Mouse (Mus musculus) limb, embryonic 12.5 days (tissue): ENCODE measurements around the gene Serf2. TPM values are rescaled to one million over a fixed set of nuclear protein-coding genes. Genes with fewer than 3 reads are reported as not detected.
A peak's percentile ranks its signal among the peaks of the same experiment; 100 is the strongest.
"Not testable (repeated sequence)": the region's sequence is repeated elsewhere in the genome, so short reads cannot be mapped to it uniquely, and the experiment has no call there.

Source experiments
- ATAC-seq: fragments of 200-750 bp; cut with Nextera tagmentation; 2 replicates; pipeline ENCODE4 v1.8.0; 2017; ENCODE audit warnings: low read depth, moderate TSS enrichment; ENCODE audit not compliant: insufficient number of reproducible peaks, insufficient read depth, low FRiP score, low TSS enrichment
- H3K27ac ChIP-seq: fragments of 300-500 bp; sonication (generic); 2 replicates; pipeline ENCODE4 v1.5.1; 2016; ENCODE audit warnings: mild to moderate bottlenecking, moderate library complexity
- H3K27me3 ChIP-seq: fragments of 300-500 bp; sonication (generic); 2 replicates; pipeline ENCODE4 v1.6.1; 2016; ENCODE audit warnings: mild to moderate bottlenecking, moderate library complexity
- H3K36me3 ChIP-seq: fragments of 300-500 bp; sonication (generic); 2 replicates; pipeline ENCODE4 v1.6.1; 2016; ENCODE audit warnings: mild to moderate bottlenecking, moderate library complexity
- H3K4me1 ChIP-seq: fragments of 300-500 bp; sonication (generic); replicated peaks from 2 replicates; pipeline ENCODE4 v1.6.1; 2016
- H3K4me2 ChIP-seq: fragments of 300-500 bp; sonication (generic); 2 replicates; pipeline ENCODE4 v1.6.1; 2016; ENCODE audit warnings: mild to moderate bottlenecking, moderate library complexity
- H3K4me3 ChIP-seq: fragments of 300-500 bp; sonication (generic); replicated peaks from 2 replicates; pipeline ENCODE4 v1.5.1; 2016; ENCODE audit warnings: mild to moderate bottlenecking
- H3K9ac ChIP-seq: fragments of 300-500 bp; sonication (generic); replicated peaks from 2 replicates; pipeline ENCODE4 v1.6.1; 2016; ENCODE audit warnings: mild to moderate bottlenecking, moderate library complexity
- H3K9me3 ChIP-seq: fragments of 300-500 bp; sonication (generic); 2 replicates; pipeline ENCODE4 v1.6.1; 2016; ENCODE audit warnings: mild to moderate bottlenecking, moderate library complexity
- WGBS: fragments of 180-500 bp; shearing (Covaris S2); methylation state at CpG from one replicate; pipeline ENCODE4 v1.1.7; 2016; 5-methylcytosine and 5-hydroxymethylcytosine counted together
- polyA plus RNA-seq: library from polyadenylated mRNA; unstranded; fragments of >200 nt; fragmentation: Nextera tagmentation; extraction: Ambion mirVana; gene quantifications from 2 replicates; pipeline ENCODE4 v1.2.1, GENCODE M21; 2016

Gene Serf2
- polyA plus RNA-seq, 1 experiment from 2014 or later, result 544 TPM

DNA sequence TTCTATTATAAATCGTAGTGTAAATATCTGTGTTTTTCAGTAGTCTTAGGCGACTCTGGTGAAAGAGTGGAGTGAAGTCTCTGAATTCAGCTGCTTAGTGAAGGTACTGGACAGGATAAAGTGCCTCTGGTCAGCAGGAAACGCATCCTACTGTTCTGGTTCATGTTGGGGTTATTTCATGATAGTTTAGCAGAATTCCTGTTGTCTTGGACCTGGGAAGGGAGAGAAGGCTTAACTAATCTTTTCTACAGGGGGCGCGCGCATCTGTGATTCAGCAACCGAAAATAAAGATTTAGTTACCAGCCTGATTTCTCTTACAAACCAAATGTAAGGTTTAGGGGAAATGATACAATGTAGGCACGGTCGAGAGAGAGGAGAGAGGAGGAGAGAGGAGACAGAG is 859 bp upstream of the Serf2 start:
- peak overlapping the region; percentile 90 for H3K4me2 ChIP-seq
- 17% methylated on average over 9 of the region's 9 CpGs for WGBS
- H3K9ac ChIP-seq, result 0 out of 2 replicates have a peak overlapping the region, but pooled peaks have one; percentile 45

GRCm38 (mm10) chr2:121449545-121450011 is 583 bp downstream of the Serf2 start:
- Histone ChIP-seq H3K4me3 (peak overlapping the region; percentile 98), H3K27me3 (no peaks in the 10 kb centered on the region), H3K4me1 (peaks cover 18% of the 10 kb centered on the region), H3K9me3 (no peaks in the 10 kb centered on the region), H3K27ac (peak overlapping the region; percentile 96), H3K4me2 (peak overlapping the region; percentile 90), H3K9ac (peak overlapping the region; percentile 95), H3K36me3 (peaks cover 29% of the 10 kb centered on the region)
- WGBS, result under 1% methylated on average over 46 of the region's 54 CpGs
- ATAC-seq, result peak; percentile 39

More for the DNA sequence above, 859 bp upstream of the Serf2 start:
- Histone ChIP-seq H3K27ac (peak overlapping the region; percentile 92), H3K4me1 (peaks cover 22% of the 10 kb centered on the region), H3K27me3 (peaks cover 3% of the 10 kb centered on the region), H3K9me3 (no peaks in the 10 kb centered on the region), H3K36me3 (peaks cover 17% of the 10 kb centered on the region), H3K4me3 (peak overlapping the region; percentile 98)
- ATAC-seq, result no peak

GRCm38 (mm10) chr2:121450093-121450492 is 1.1 kb downstream of the Serf2 start:
- Histone ChIP-seq H3K9me3 (no peaks in the 10 kb centered on the region), H3K4me2 (peak overlapping the region; percentile 90), H3K36me3 (peaks cover 32% of the 10 kb centered on the region), H3K4me3 (peak overlapping the region; percentile 98), H3K27ac (peak overlapping the region; percentile 96), H3K27me3 (no peaks in the 10 kb centered on the region), H3K9ac (peak overlapping the region; percentile 95), H3K4me1 (peaks cover 18% of the 10 kb centered on the region)
- no peak for ATAC-seq
- WGBS, result 2% methylated on average over 7 of the region's 7 CpGs

GRCm38 (mm10) chr2:121452361-121452760 is 3.4 kb downstream of the Serf2 start:
- no peak overlapping the region for H3K4me3 ChIP-seq
- no peak overlapping the region for H3K9ac ChIP-seq
- 82% methylated on average over 4 of the region's 4 CpGs for WGBS
- no peak overlapping the region for H3K27ac ChIP-seq
- H3K9me3 ChIP-seq, result no peaks in the 10 kb centered on the region
- ATAC-seq, result no peak
- H3K4me2 ChIP-seq, result no peak overlapping the region
- peaks cover 23% of the 10 kb centered on the region for H3K4me1 ChIP-seq
- H3K27me3 ChIP-seq, result no peaks in the 10 kb centered on the region
- H3K36me3 ChIP-seq, result peaks cover 33% of the 10 kb centered on the region

- Histone ChIP-seq H3K27me3 (no peaks in the 10 kb centered on the region), H3K27ac (no peak within 1 kb of the TSS), H3K9me3 (no peaks in the 10 kb centered on the region), H3K4me1 (peaks cover 28% of the 10 kb centered on the region), H3K9ac (no peak within 1 kb of the TSS), H3K4me3 (no peak within 1 kb of the TSS), H3K36me3 (peaks cover 33% of the 10 kb centered on the region), H3K4me2 (no peak within 1 kb of the TSS)
- ATAC-seq, result no peak
- 76% methylated on average over 4 of the region's 4 CpGs for WGBS
Measured at GRCm38 (mm10) chr2:121452990-121453389, 4.0 kb downstream of the Serf2 start, which contains the start of gene Hypk. Gene Hypk, plus strand, starts transcription at chr2:121453290.

GRCm38 (mm10) chr2:121453917-121454316 is 4.9 kb downstream of the Serf2 start:
- Histone ChIP-seq H3K36me3 (peaks cover 40% of the 10 kb centered on the region), H3K9ac (no peak overlapping the region), H3K4me1 (peaks cover 28% of the 10 kb centered on the region), H3K4me3 (no peak overlapping the region), H3K4me2 (no peak overlapping the region), H3K27me3 (no peaks in the 10 kb centered on the region), H3K9me3 (no peaks in the 10 kb centered on the region), H3K27ac (no peak overlapping the region)
- ATAC-seq, result no peak
- WGBS, result 89% methylated on average over 6 of the region's 6 CpGs

DNA sequence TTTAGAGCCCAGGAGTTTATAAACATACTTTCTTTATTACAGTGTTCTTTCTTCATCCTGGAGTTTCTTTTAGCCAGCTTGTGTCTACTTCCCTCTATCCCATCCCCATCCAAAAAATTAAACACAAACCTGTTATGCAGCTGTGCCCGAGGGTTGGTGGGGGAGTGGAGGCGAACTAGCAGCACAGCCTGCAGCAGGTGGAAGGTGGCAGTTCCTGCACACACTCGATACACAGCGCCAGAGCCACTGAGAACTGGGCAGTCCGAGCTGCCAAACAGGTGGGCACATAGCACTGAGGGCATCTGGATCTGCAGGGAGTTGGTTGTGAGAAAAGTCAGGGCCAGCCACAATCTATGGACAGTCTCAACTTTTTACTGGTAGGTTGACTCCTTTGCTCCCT is 6.5 kb downstream of the Serf2 start:
- H3K36me3 ChIP-seq, result peaks cover 55% of the 10 kb centered on the region
- no peaks in the 10 kb centered on the region for H3K27me3 ChIP-seq
- H3K27ac ChIP-seq, result no peak overlapping the region
- peaks cover 23% of the 10 kb centered on the region for H3K4me1 ChIP-seq
- no peak overlapping the region for H3K9ac ChIP-seq
- WGBS, result 75% methylated on average over 5 of the region's 5 CpGs
- ATAC-seq, result no peak
- no peaks in the 10 kb centered on the region for H3K9me3 ChIP-seq
- H3K4me2 ChIP-seq, result no peak overlapping the region
- H3K4me3 ChIP-seq, result no peak overlapping the region

DNA sequence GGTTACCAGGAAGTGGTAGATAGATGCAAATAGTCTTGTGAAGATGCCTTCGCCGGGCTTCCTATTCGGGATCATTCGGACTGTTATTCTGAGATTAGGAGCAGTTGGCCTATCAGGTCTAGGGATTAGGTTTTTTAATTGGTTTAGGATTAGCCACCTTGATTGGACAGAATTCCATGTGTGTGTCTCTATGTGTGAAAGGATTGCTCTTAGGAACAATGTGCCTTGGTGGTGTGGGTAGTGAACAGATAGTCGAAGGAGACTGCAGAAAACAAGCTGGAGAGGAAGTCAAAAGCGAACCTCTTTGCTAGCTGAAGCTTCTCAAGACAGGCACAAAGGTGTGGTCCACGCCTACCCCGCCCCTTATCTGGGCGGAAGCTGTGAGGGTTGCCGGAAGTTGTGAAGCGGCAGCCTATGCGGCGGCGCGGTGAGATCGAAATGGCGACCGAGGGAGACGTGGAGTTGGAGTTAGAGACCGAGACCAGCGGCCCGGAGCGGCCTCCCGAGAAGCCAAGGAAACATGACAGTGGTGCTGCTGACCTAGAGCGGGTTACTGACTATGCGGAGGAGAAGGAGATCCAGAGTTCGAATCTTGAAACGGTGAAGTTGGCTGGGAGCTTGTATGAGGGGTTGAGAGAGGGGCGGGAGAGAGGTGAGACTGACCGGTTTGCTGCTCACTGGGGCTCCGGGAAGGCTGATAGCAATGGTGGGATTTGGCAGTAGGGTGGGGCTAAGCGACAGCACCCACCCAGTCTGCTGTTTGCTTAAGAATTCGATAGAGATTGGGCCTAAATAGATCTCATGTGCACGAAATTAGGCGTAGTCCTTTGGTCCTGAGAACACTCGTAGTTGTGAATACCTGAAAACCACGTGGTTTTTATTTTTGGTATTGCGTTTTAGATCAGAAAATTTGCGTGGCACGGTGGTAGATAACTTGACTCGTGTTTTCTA is 8.0 kb downstream of the Serf2 start, which contains the start of gene Serinc4:
Gene Serinc4, minus strand, starts transcription at position 90 of the 951 bp plus-strand sequence.
- no peaks in the 10 kb centered on the region for H3K9me3 ChIP-seq
- WGBS, result 5% methylated on average over 41 of the region's 41 CpGs
- H3K4me1 ChIP-seq, result peaks cover 14% of the 10 kb centered on the region
- peak within 1 kb of the TSS; percentile 73 for H3K4me3 ChIP-seq
- H3K9ac ChIP-seq, result peak within 1 kb of the TSS; percentile 79
- peak within 1 kb of the TSS; percentile 70 for H3K4me2 ChIP-seq
- peak within 1 kb of the TSS; percentile 70 for H3K27ac ChIP-seq
- ATAC-seq, result peak; percentile 80
- H3K27me3 ChIP-seq, result no peaks in the 10 kb centered on the region
- peaks cover 57% of the 10 kb centered on the region for H3K36me3 ChIP-seq

GRCm38 (mm10) chr2:121460071-121460470 is 11.1 kb downstream of the Serf2 start:
- no peak overlapping the region for H3K4me3 ChIP-seq
- no peak overlapping the region for H3K27ac ChIP-seq
- H3K36me3 ChIP-seq, result peaks cover 31% of the 10 kb centered on the region
- H3K4me2 ChIP-seq, result no peak overlapping the region
- 73% methylated on average over 2 of the region's 2 CpGs for WGBS
- no peaks in the 10 kb centered on the region for H3K9me3 ChIP-seq
- peaks cover 10% of the 10 kb centered on the region for H3K4me1 ChIP-seq
- H3K27me3 ChIP-seq, result no peaks in the 10 kb centered on the region
- no peak for ATAC-seq
- no peak overlapping the region for H3K9ac ChIP-seq

DNA sequence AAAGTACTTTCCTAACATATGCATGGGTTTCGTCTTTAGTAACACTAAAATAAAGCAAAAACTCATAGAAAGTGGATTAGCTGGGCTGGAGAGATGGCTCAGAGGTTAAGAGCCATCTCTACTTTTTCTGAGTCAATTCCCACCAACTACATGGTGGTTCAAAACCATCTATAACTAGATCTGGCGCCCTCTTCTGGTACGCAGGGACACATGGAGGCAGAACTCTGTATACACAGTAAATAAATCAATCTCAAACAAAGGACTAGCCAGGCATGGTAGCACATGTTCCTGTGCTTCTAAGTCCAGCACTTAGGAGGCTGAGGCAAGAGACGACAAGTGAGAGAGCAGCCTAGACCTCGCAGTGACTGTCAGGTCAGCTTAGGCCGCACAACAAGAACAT is 20.0 kb downstream of the Serf2 start:
- H3K4me1 ChIP-seq, H3K9me3 ChIP-seq, H3K4me2 ChIP-seq, H3K27me3 ChIP-seq, ATAC-seq, H3K27ac ChIP-seq, H3K9ac ChIP-seq, H3K36me3 ChIP-seq, H3K4me3 ChIP-seq: not testable (repeated sequence)
- 40% methylated on average over 1 of the region's 6 CpGs for WGBS

GRCm38 (mm10) chr2:121472783-121473182 is 23.8 kb downstream of the Serf2 start:
- peak overlapping the region; percentile 81 for H3K4me2 ChIP-seq
- not testable (repeated sequence) for H3K4me1 ChIP-seq, H3K9me3 ChIP-seq

More at GRCm38 (mm10) chr2:121472783-121473182, 23.8 kb downstream of the Serf2 start:
- 86% methylated on average over 3 of the region's 3 CpGs for WGBS
- H3K36me3 ChIP-seq, H3K27ac ChIP-seq, H3K4me3 ChIP-seq, ATAC-seq, H3K27me3 ChIP-seq, H3K9ac ChIP-seq: not testable (repeated sequence)
